Mouse (Mus musculus) E14TG2a.4 (cell line): Measurements from ENCODE around the gene Elavl3.

Source experiments
- CTCF ChIP-seq: conservative IDR thresholded peaks from 2 replicates; pipeline ENCODE4 v1.5.1; 2014; ENCODE audit warnings: low read length
- POU5F1 ChIP-seq: IDR thresholded peaks from 2 replicates; pipeline ENCODE4 v1.6.1; 2014; ENCODE audit warnings: low read length, borderline replicate concordance

- TF ChIP-seq CTCF (no peak), POU5F1 (no peak)
Measured at GRCm38 (mm10) chr9:22002194-22003162, 49.3 kb downstream of the Elavl3 start, which contains the start of the genes Ccdc151 and Prkcsh.
